Mouse (Mus musculus): ENCODE data around the gene Atp2b2. TPM values are rescaled to one million over a fixed set of nuclear protein-coding genes. Genes with fewer than 3 reads are reported as not detected.

The Atp2b2 gene
- total RNA-seq, 1 experiment: 0.67 TPM

- no peak overlapping the region for H3K4me3 ChIP-seq (ENCODE audit: insufficient read depth in 1 of 2, low read depth in 1 of 2, low read length in 2 of 2, poor library complexity in 1 of 2, severe bottlenecking in 1 of 2)
- no peak overlapping the region for H3K27ac ChIP-seq (ENCODE audit: insufficient read depth, low read depth, low read length, poor library complexity, severe bottlenecking)
- H3K4me1 ChIP-seq (ENCODE audit: control insufficient read depth in 2 of 2, insufficient read depth in 2 of 2, low read length in 2 of 2, poor library complexity in 1 of 2): no peaks in the 10 kb centered on the region
- H3K9ac ChIP-seq (ENCODE audit: insufficient read depth, low read depth, low read length, poor library complexity, severe bottlenecking): no peak overlapping the region
- TF ChIP-seq ZC3H11A (IDR thresholded peaks at IDR 0.05; ENCODE audit: borderline replicate concordance, low read depth, low read length): no peak
- TF ChIP-seq MAFK (IDR thresholded peaks at IDR 0.05; ENCODE audit: insufficient read depth, low read depth, low read length): no peak
- TF ChIP-seq HCFC1 (IDR thresholded peaks at IDR 0.05; ENCODE audit: borderline replicate concordance, insufficient read depth, low read length): no peak
- TF ChIP-seq ZNF384 (IDR thresholded peaks at IDR 0.05; ENCODE audit: low read depth, low read length): no peak
- TF ChIP-seq CHD2 (IDR thresholded peaks at IDR 0.05; ENCODE audit: low read depth, low read length): no peak
- no peaks in the 10 kb centered on the region for H3K9me3 ChIP-seq (ENCODE audit: control insufficient read depth, insufficient read depth, low read depth, low read length)
- no peaks in the 10 kb centered on the region for H3K36me3 ChIP-seq (ENCODE audit: control insufficient read depth, insufficient read depth, low read length, poor library complexity, severe bottlenecking)
- DNase-seq (ENCODE audit: low read depth, low spot score): no peak
- in situ Hi-C loops (cut with MboI; ENCODE audit: low sequenced_read_pairs in 2 of 2, unreplicated experiment in 2 of 2): no loop called here
Observed at GRCm38 (mm10) chr6:113933261-113934151, 108.9 kb downstream of the Atp2b2 start.

- H3K4me1 ChIP-seq (ENCODE audit: control insufficient read depth in 2 of 2, insufficient read depth in 2 of 2, low read length in 2 of 2, poor library complexity in 1 of 2): no peaks in the 10 kb centered on the region
- H3K4me3 ChIP-seq (ENCODE audit: insufficient read depth in 1 of 2, low read depth in 1 of 2, low read length in 2 of 2, poor library complexity in 1 of 2, severe bottlenecking in 1 of 2): no peak overlapping the region
- no peak overlapping the region for H3K27ac ChIP-seq (ENCODE audit: insufficient read depth, low read depth, low read length, poor library complexity, severe bottlenecking)
- in situ Hi-C loops (cut with MboI; ENCODE audit: low sequenced_read_pairs in 2 of 2, unreplicated experiment in 2 of 2): no loop called here
- TF ChIP-seq CHD2 (IDR thresholded peaks at IDR 0.05; ENCODE audit: low read depth, low read length) (no peak), ZNF384 (IDR thresholded peaks at IDR 0.05; ENCODE audit: low read depth, low read length) (no peak)
- H3K9ac ChIP-seq (ENCODE audit: insufficient read depth, low read depth, low read length, poor library complexity, severe bottlenecking): no peak overlapping the region
- no peaks in the 10 kb centered on the region for H3K36me3 ChIP-seq (ENCODE audit: control insufficient read depth, insufficient read depth, low read length, poor library complexity, severe bottlenecking)
- H3K9me3 ChIP-seq (ENCODE audit: control insufficient read depth, insufficient read depth, low read depth, low read length): no peaks in the 10 kb centered on the region
- peak; percentile 24 for DNase-seq (ENCODE audit: low read depth, low spot score)
Observed at GRCm38 (mm10) chr6:113929191-113929875, 113.1 kb downstream of the Atp2b2 start.

GRCm38 (mm10) chr6:113923249-113923648, 119.2 kb downstream of the Atp2b2 start:
- DNase-seq (ENCODE audit: low read depth, low spot score): no peak
- Histone ChIP-seq H3K9me3 (ENCODE audit: control insufficient read depth, insufficient read depth, low read depth, low read length) (no peaks in the 10 kb centered on the region), H3K4me1 (ENCODE audit: control insufficient read depth in 2 of 2, insufficient read depth in 2 of 2, low read length in 2 of 2, poor library complexity in 1 of 2) (no peaks in the 10 kb centered on the region), H3K27ac (ENCODE audit: insufficient read depth, low read depth, low read length, poor library complexity, severe bottlenecking) (no peak overlapping the region), H3K4me3 (ENCODE audit: insufficient read depth in 1 of 2, low read depth in 1 of 2, low read length in 2 of 2, poor library complexity in 1 of 2, severe bottlenecking in 1 of 2) (no peak overlapping the region), H3K36me3 (ENCODE audit: control insufficient read depth, insufficient read depth, low read length, poor library complexity, severe bottlenecking) (no peaks in the 10 kb centered on the region), H3K9ac (ENCODE audit: insufficient read depth, low read depth, low read length, poor library complexity, severe bottlenecking) (no peak overlapping the region)
- no peak for TF ChIP-seq CHD2 (IDR thresholded peaks at IDR 0.05; ENCODE audit: low read depth, low read length)
- no peak for TF ChIP-seq MAFK (IDR thresholded peaks at IDR 0.05; ENCODE audit: insufficient read depth, low read depth, low read length)
- no peak for TF ChIP-seq HCFC1 (IDR thresholded peaks at IDR 0.05; ENCODE audit: borderline replicate concordance, insufficient read depth, low read length)
- TF ChIP-seq ZC3H11A (IDR thresholded peaks at IDR 0.05; ENCODE audit: borderline replicate concordance, low read depth, low read length): no peak
- TF ChIP-seq ZNF384 (IDR thresholded peaks at IDR 0.05; ENCODE audit: low read depth, low read length): no peak
- in situ Hi-C loops (cut with MboI; ENCODE audit: low sequenced_read_pairs in 2 of 2, unreplicated experiment in 2 of 2): no loop called here

DNA sequence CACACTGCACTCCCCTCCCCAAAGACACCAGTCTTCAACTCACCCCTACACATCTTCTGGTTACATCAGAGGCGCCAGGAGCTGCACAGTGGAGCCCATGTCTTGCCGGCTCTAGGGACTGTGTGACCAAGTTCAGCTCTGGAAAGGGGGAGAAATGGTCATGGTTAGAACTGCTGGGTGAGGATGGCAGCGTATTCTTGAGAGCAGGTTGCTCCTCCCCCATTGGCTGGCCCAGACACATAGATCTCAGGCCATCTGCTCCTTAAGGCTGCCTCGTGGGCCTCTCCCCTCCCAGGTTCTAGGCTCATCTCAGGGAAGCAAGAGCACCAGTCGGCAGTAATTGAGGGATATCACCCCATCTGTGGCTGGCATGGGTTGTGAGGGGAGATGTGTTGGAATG, 121.9 kb downstream of the Atp2b2 start:
- H3K4me3 ChIP-seq (ENCODE audit: insufficient read depth in 1 of 2, low read depth in 1 of 2, low read length in 2 of 2, poor library complexity in 1 of 2, severe bottlenecking in 1 of 2): no peak overlapping the region
- H3K9me3 ChIP-seq (ENCODE audit: control insufficient read depth, insufficient read depth, low read depth, low read length): no peaks in the 10 kb centered on the region
- in situ Hi-C loops (cut with MboI; ENCODE audit: low sequenced_read_pairs in 2 of 2, unreplicated experiment in 2 of 2): no loop called here
- no peak overlapping the region for H3K27ac ChIP-seq (ENCODE audit: insufficient read depth, low read depth, low read length, poor library complexity, severe bottlenecking)
- H3K9ac ChIP-seq (ENCODE audit: insufficient read depth, low read depth, low read length, poor library complexity, severe bottlenecking): no peak overlapping the region
- H3K36me3 ChIP-seq (ENCODE audit: control insufficient read depth, insufficient read depth, low read length, poor library complexity, severe bottlenecking): no peaks in the 10 kb centered on the region
- TF ChIP-seq MAFK (IDR thresholded peaks at IDR 0.05; ENCODE audit: insufficient read depth, low read depth, low read length) (no peak), HCFC1 (IDR thresholded peaks at IDR 0.05; ENCODE audit: borderline replicate concordance, insufficient read depth, low read length) (no peak), ZC3H11A (IDR thresholded peaks at IDR 0.05; ENCODE audit: borderline replicate concordance, low read depth, low read length) (no peak), ZNF384 (IDR thresholded peaks at IDR 0.05; ENCODE audit: low read depth, low read length) (no peak), CHD2 (IDR thresholded peaks at IDR 0.05; ENCODE audit: low read depth, low read length) (no peak)
- no peak for DNase-seq (ENCODE audit: low read depth, low spot score)
- no peaks in the 10 kb centered on the region for H3K4me1 ChIP-seq (ENCODE audit: control insufficient read depth in 2 of 2, insufficient read depth in 2 of 2, low read length in 2 of 2, poor library complexity in 1 of 2)
